Mouse (Mus musculus) limb, embryonic 14.5 days (tissue): ENCODE data around the gene Astn2. TPM values are rescaled to one million over a fixed set of nuclear protein-coding genes. Genes with fewer than 3 reads are reported as not detected.

Experiments
- ATAC-seq: fragments of 200-750 bp; cut with Nextera tagmentation; 2 replicates; pipeline ENCODE4 v1.8.0; 2017; ENCODE audit warnings: low read depth, moderate number of reproducible peaks, moderate TSS enrichment; ENCODE audit not compliant: low FRiP score
- DNase-seq: peaks from one replicate; pipeline ENCODE4 v3.0.0-alpha.2; 2015; ENCODE audit warnings: low spot score
- H3K27ac ChIP-seq: fragments of 300-500 bp; sonication (generic); replicated peaks from 2 replicates; pipeline ENCODE4 v1.5.1; 2014; ENCODE audit warnings: low read depth, mild to moderate bottlenecking, low read length, moderate library complexity, mixed read lengths
- H3K27me3 ChIP-seq: fragments of 300-500 bp; sonication (generic); 2 replicates; pipeline ENCODE4 v1.6.1; 2014; ENCODE audit warnings: low read length, mixed read lengths; ENCODE audit not compliant: control insufficient read depth, insufficient read depth
- H3K36me3 ChIP-seq: fragments of 300-500 bp; sonication (generic); 2 replicates; pipeline ENCODE4 v1.6.1; 2014; ENCODE audit warnings: mild to moderate bottlenecking, low read length, moderate library complexity, mixed read lengths; ENCODE audit not compliant: control insufficient read depth, insufficient read depth
- H3K4me1 ChIP-seq: fragments of 300-500 bp; sonication (generic); 2 replicates; pipeline ENCODE4 v1.6.1; 2014; ENCODE audit warnings: antibody characterized with exemption, low read length, mixed read lengths; ENCODE audit not compliant: control insufficient read depth, insufficient read depth
- H3K4me2 ChIP-seq: fragments of 300-500 bp; sonication (generic); replicated peaks from 2 replicates; pipeline ENCODE4 v1.6.1; 2014; ENCODE audit warnings: low read depth, mild to moderate bottlenecking, low read length, moderate library complexity; ENCODE audit not compliant: severe bottlenecking
- H3K4me3 ChIP-seq: fragments of 300-500 bp; sonication (generic); replicated peaks from 2 replicates; pipeline ENCODE4 v1.5.1; 2014; ENCODE audit warnings: low read length
- H3K9ac ChIP-seq: fragments of 300-500 bp; sonication (generic); 2 replicates; pipeline ENCODE4 v1.6.1; 2014; ENCODE audit warnings: mild to moderate bottlenecking, low read depth, low read length, moderate library complexity; ENCODE audit not compliant: severe bottlenecking
- H3K9me3 ChIP-seq: fragments of 300-500 bp; sonication (generic); 2 replicates; pipeline ENCODE4 v1.6.1; 2016; ENCODE audit warnings: low read length; ENCODE audit not compliant: control insufficient read depth
- POLR2A ChIP-seq: fragments of 200-500 bp; IDR thresholded peaks from 2 replicates; pipeline ENCODE4 v1.8.0; 2012; ENCODE audit warnings: inconsistent platforms, mild to moderate bottlenecking, moderate library complexity, borderline replicate concordance; ENCODE audit not compliant: insufficient read depth, insufficient read length; ENCODE audit errors: extremely low read depth
- WGBS: fragments of 180-500 bp; shearing (Covaris S2); extraction: QIAGEN DNeasy Blood & Tissue Kit; methylation state at CpG from one replicate; pipeline ENCODE4 v1.1.7; 2014; 5-methylcytosine and 5-hydroxymethylcytosine counted together
- polyA plus RNA-seq, 2 experiments: library from polyadenylated mRNA; depleted of rRNA in 1 of 2; stranded (reverse) in 1 of 2; unstranded in 1 of 2; fragments of >200 nt; fragmentation: Nextera tagmentation in 1 of 2; extraction: Ambion mirVana in 1 of 2; gene quantifications; 2 replicates each; pipeline versions ENCODE4 v1.2.1 to v1.2.3; 2012 to 2014

Gene Astn2
- polyA plus RNA-seq, 2 experiments, result 1.6 to 8.7 TPM

- DNase-seq (no peak), ATAC-seq (no peak)
- WGBS, result 36% methylated on average over 5 of the region's 5 CpGs
- H3K27me3 ChIP-seq, result no peaks in the 10 kb centered on the region
- peaks cover 6% of the 10 kb centered on the region for H3K4me1 ChIP-seq
- H3K9me3 ChIP-seq, result no peaks in the 10 kb centered on the region
- H3K27ac ChIP-seq, result no peak overlapping the region
- H3K9ac ChIP-seq, result no peak overlapping the region
- no peak overlapping the region for H3K4me3 ChIP-seq
- no peak overlapping the region for H3K4me2 ChIP-seq
- H3K36me3 ChIP-seq, result no peaks in the 10 kb centered on the region
- no peak for TF ChIP-seq POLR2A
These were observed 737.3 kb downstream of the Astn2 start for GRCm38 (mm10) chr4:65667030-65667610.

GRCm38 (mm10) chr4:65663176-65663575 is 741.2 kb downstream of the Astn2 start:
- Histone ChIP-seq H3K4me1 (peaks cover 6% of the 10 kb centered on the region), H3K4me3 (no peak overlapping the region), H3K36me3 (no peaks in the 10 kb centered on the region), H3K9ac (no peak overlapping the region), H3K27me3 (no peaks in the 10 kb centered on the region), H3K9me3 (no peaks in the 10 kb centered on the region), H3K4me2 (no peak overlapping the region), H3K27ac (no peak overlapping the region)
- no peak for TF ChIP-seq POLR2A
- WGBS, result 46% methylated on average over 6 of the region's 6 CpGs
- no peak for ATAC-seq
- no peak for DNase-seq

GRCm38 (mm10) chr4:65654723-65655122 is 749.7 kb downstream of the Astn2 start:
- WGBS, result 2% methylated on average over 2 of the region's 2 CpGs
- no peaks in the 10 kb centered on the region for H3K9me3 ChIP-seq

DNA sequence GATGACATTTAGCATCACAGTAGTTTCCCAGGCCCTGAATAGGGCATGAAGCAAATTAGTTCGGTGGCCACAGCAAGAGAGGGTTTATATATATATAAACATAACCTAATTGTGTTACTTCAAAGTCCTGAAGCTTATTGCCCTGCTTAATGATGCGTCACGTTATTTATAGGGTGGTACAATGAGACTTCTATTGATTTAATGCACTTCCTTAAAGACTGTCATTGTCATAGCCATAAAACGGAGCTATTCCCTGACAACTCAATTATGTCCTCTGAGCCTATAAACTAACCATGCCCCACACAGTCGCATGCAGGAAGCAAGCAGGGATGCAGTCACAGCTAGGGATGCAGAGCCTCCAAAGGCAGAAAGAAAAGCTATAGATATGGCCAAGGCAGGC is 761.8 kb downstream of the Astn2 start:
- no peaks in the 10 kb centered on the region for H3K4me1 ChIP-seq
- no peaks in the 10 kb centered on the region for H3K36me3 ChIP-seq
- no peak overlapping the region for H3K27ac ChIP-seq
- H3K9ac ChIP-seq, result no peak overlapping the region
- H3K4me2 ChIP-seq, result no peak overlapping the region
- H3K27me3 ChIP-seq, result no peaks in the 10 kb centered on the region
- no peak for ATAC-seq
- no peaks in the 10 kb centered on the region for H3K9me3 ChIP-seq
- WGBS, result 19% methylated on average over 5 of the region's 5 CpGs
- no peak for DNase-seq
- no peak overlapping the region for H3K4me3 ChIP-seq
- TF ChIP-seq POLR2A, result no peak

More at GRCm38 (mm10) chr4:65654723-65655122, 749.7 kb downstream of the Astn2 start:
- Histone ChIP-seq H3K36me3 (no peaks in the 10 kb centered on the region), H3K4me3 (no peak overlapping the region), H3K4me1 (no peaks in the 10 kb centered on the region), H3K27me3 (no peaks in the 10 kb centered on the region), H3K4me2 (no peak overlapping the region), H3K27ac (no peak overlapping the region), H3K9ac (no peak overlapping the region)
- no peak for TF ChIP-seq POLR2A
- peak; percentile 63; the same call in 1 of the 2 replicates for ATAC-seq
- DNase-seq, result peak; percentile 89

GRCm38 (mm10) chr4:65638231-65638630 is 766.2 kb downstream of the Astn2 start:
- H3K4me3 ChIP-seq, result no peak overlapping the region
- ATAC-seq (no peak), DNase-seq (peak; percentile 30)
- WGBS, result 69% methylated on average over 3 of the region's 3 CpGs
- H3K27me3 ChIP-seq, result no peaks in the 10 kb centered on the region
- H3K9me3 ChIP-seq, result no peaks in the 10 kb centered on the region
- no peak overlapping the region for H3K4me2 ChIP-seq
- no peak overlapping the region for H3K9ac ChIP-seq
- no peak overlapping the region for H3K27ac ChIP-seq
- no peak for TF ChIP-seq POLR2A
- H3K36me3 ChIP-seq, result no peaks in the 10 kb centered on the region
- H3K4me1 ChIP-seq, result no peaks in the 10 kb centered on the region
